Mouse (Mus musculus) heart, embryonic 12.5 days (tissue): Measurements from ENCODE around the gene Fnbp1. TPM values are rescaled to one million over a fixed set of nuclear protein-coding genes. Genes with fewer than 3 reads are reported as not detected.

Experiments
- ATAC-seq: fragments of 200-750 bp; cut with Nextera tagmentation; 2 replicates; pipeline ENCODE4 v1.8.0; 2017; ENCODE audit warnings: moderate TSS enrichment, moderate library complexity; ENCODE audit not compliant: insufficient number of reproducible peaks, low FRiP score
- H3K27ac ChIP-seq: fragments of 300-500 bp; sonication (generic); 2 replicates; pipeline ENCODE4 v1.5.1; 2016; ENCODE audit warnings: mild to moderate bottlenecking, moderate library complexity; ENCODE audit not compliant: poor library complexity, severe bottlenecking
- H3K27me3 ChIP-seq: fragments of 300-500 bp; sonication (generic); replicated peaks from 2 replicates; pipeline ENCODE4 v1.6.1; 2016; ENCODE audit warnings: mild to moderate bottlenecking, moderate library complexity
- H3K36me3 ChIP-seq: fragments of 300-500 bp; sonication (generic); 2 replicates; pipeline ENCODE4 v1.6.1; 2016; ENCODE audit warnings: mild to moderate bottlenecking, moderate library complexity
- H3K4me1 ChIP-seq: fragments of 300-500 bp; sonication (generic); replicated peaks from 2 replicates; pipeline ENCODE4 v1.6.1; 2016; ENCODE audit warnings: mild to moderate bottlenecking
- H3K4me2 ChIP-seq: fragments of 300-500 bp; sonication (generic); 2 replicates; pipeline ENCODE4 v1.6.1; 2016; ENCODE audit warnings: mild to moderate bottlenecking, moderate library complexity
- H3K4me3 ChIP-seq: fragments of 300-500 bp; sonication (generic); 2 replicates; pipeline ENCODE4 v1.5.1; 2016; ENCODE audit warnings: mild to moderate bottlenecking
- H3K9ac ChIP-seq: fragments of 300-500 bp; sonication (generic); 2 replicates; pipeline ENCODE4 v1.6.1; 2016; ENCODE audit warnings: mild to moderate bottlenecking, moderate library complexity
- H3K9me3 ChIP-seq: fragments of 300-500 bp; sonication (generic); replicated peaks from 2 replicates; pipeline ENCODE4 v1.6.1; 2016; ENCODE audit warnings: mild to moderate bottlenecking, moderate library complexity
- WGBS: fragments of 180-500 bp; shearing (Covaris S2); methylation state at CpG from one replicate; pipeline ENCODE4 v1.1.7; 2016; 5-methylcytosine and 5-hydroxymethylcytosine counted together
- polyA plus RNA-seq: library from polyadenylated mRNA; unstranded; fragments of >200 nt; fragmentation: Nextera tagmentation; extraction: Ambion mirVana; gene quantifications from 2 replicates; pipeline ENCODE4 v1.2.1, GENCODE M21; 2016

Gene Fnbp1
- polyA plus RNA-seq, 1 experiment from 2014 or later = 21.4 TPM

DNA sequence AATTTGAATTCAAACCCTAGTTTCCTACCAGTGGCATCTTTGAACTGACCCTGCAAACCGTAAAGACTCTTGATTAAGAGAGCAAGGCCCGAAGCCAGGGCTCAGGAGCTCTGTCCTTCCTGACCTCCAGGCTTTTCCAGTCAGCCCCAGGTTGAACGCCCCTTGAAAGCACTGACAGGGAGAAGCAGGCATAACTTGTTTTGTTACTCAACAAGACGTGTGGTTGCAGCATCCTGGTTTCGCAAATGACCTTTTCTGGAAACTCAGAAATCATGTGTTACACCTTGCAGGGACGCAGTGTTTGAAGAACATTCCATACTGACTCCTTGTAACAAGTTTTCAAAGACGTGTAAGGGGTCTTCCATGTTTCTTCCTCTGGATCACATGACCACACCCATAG lies 5.2 kb upstream of the Fnbp1 start:
- WGBS = 81% methylated on average over 7 of the region's 7 CpGs
- no peak overlapping the region for H3K4me3 ChIP-seq
- H3K4me2 ChIP-seq = no peak overlapping the region
- H3K9ac ChIP-seq = no peak overlapping the region
- no peak for ATAC-seq
- peaks cover 45% of the 10 kb centered on the region for H3K36me3 ChIP-seq
- H3K27ac ChIP-seq = no peak overlapping the region
- H3K27me3 ChIP-seq = no peaks in the 10 kb centered on the region
- no peaks in the 10 kb centered on the region for H3K9me3 ChIP-seq
- H3K4me1 ChIP-seq = peaks cover 26% of the 10 kb centered on the region

DNA sequence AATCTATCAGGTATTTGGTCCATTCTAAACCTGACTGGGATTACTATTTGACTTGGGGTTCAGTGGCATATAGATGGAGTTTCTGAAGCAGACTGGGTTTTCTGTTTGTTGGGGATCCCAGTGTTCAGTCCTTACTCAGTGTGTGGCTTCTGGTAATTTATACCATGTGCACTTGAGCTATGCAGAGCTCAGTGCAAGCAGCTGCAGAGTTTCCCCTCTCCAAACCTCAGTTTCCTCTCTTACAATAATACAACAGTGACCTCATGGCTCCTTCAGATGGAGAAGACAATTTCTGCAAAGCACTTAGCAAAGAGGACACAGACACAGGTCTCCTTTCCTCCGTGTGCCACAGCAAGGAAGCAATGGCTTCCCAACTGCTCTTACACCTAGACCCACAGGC lies 3.1 kb upstream of the Fnbp1 start:
- Histone ChIP-seq H3K9ac (no peak overlapping the region), H3K27ac (no peak overlapping the region), H3K4me1 (peaks cover 38% of the 10 kb centered on the region), H3K36me3 (peaks cover 35% of the 10 kb centered on the region), H3K4me3 (no peak overlapping the region), H3K27me3 (no peaks in the 10 kb centered on the region), H3K4me2 (no peak overlapping the region), H3K9me3 (no peaks in the 10 kb centered on the region)
- ATAC-seq = no peak
- 55% methylated on average over 1 of the region's 1 CpGs for WGBS

DNA sequence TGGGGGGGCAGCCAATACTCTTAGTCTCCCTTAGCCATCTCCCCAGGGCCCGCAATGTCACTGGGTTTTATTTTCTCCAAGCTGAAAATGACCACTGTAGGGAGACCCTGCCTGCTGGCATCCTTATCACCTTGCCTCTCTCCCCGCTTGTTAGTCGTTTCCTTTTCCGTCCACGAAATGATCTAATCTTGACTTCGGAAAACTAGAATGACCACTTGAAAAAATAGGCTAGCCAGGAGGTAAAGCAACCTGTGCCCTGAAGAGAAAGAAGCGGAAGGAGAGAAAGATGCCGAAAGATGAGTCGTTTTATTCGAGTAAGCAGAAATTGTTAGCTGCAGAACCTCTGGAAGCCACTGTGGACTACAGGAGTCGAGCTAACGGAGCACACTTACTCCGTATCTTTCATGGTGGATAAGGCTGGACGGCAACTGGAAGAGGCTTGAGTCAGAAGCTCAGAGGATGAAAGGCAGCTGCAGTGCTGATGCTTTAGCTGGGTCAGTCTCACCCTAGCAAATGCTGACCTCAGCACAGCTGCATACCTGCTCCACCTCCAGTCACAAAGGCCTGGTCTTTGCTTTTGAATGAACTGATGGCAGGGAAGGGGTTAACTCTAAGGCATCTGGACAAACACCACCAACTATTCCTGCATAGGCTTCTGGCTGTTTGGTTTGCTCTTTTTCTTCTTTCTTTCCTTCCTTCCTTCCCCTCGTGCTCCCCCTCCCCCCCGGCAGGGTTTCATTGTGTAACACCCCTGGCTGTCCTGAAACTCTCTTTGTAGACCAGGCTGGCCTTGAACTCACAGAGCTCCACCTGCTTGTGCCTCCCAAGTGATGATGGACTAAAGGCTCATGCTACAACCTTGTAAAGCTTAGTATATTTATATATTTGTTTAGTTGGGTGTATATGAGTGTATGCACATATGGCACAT lies 2.2 kb upstream of the Fnbp1 start:
- H3K9ac ChIP-seq = peak overlapping the region; percentile 5; the same call in 1 of the 2 replicates
- H3K4me1 ChIP-seq = peaks cover 39% of the 10 kb centered on the region
- no peak for ATAC-seq
- peak overlapping the region; percentile 84 for H3K27ac ChIP-seq
- no peaks in the 10 kb centered on the region for H3K27me3 ChIP-seq
- WGBS = 26% methylated on average over 16 of the region's 16 CpGs
- peak overlapping the region; percentile 10 for H3K4me3 ChIP-seq
- H3K36me3 ChIP-seq = peaks cover 26% of the 10 kb centered on the region
- H3K4me2 ChIP-seq = peak overlapping the region; percentile 48
- H3K9me3 ChIP-seq = no peaks in the 10 kb centered on the region

DNA sequence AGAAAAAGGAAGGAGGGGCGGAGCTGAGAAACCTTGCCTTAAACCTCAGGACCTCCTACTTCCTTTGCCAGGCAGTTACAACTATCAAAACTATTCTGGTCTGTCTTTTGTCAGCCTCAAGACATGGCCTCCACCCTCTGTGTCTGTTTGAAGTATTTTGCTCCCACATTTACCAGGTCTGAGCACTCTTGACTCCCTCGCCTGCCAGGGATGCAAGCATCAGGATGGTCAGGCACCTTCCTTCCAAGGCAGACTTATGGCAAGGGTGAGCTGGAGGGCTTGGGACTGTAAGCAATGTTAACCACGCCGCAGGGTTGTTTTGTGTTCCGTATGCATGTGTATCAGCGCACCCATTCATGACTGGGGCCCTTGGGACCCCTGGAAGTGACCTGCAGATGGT lies 1.5 kb upstream of the Fnbp1 start:
- peaks cover 25% of the 10 kb centered on the region for H3K36me3 ChIP-seq

DNA sequence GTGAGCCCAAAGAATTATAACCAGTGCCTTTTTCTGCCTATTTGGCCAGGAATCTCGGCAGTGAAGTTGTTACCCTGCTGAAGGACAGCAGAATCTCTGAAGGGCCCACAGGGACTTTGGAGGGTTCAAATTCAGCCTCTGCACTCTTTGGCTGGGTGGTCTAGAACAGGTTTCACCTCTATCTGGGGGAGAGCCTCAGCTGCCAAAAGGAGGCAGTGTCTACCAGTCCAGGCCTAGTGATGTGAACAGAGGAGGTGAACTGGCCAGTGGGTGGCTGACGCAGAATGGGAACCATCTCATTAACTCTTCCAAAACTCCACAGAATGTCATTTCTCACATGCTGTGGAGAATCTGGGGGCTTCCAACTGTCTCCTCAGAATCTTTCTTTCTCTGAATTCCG lies 697 bp upstream of the Fnbp1 start:
- Histone ChIP-seq H3K4me3 (peak overlapping the region; percentile 83), H3K27ac (peak overlapping the region; percentile 82; the same call in 1 of the 2 replicates), H3K36me3 (peaks cover 18% of the 10 kb centered on the region), H3K4me1 (peaks cover 45% of the 10 kb centered on the region), H3K27me3 (no peaks in the 10 kb centered on the region), H3K9ac (peak overlapping the region; percentile 94; the same call in 1 of the 2 replicates), H3K4me2 (peak overlapping the region; percentile 94), H3K9me3 (no peaks in the 10 kb centered on the region)
- no peak for ATAC-seq
- 28% methylated on average over 3 of the region's 3 CpGs for WGBS

More for the DNA sequence above, 1.5 kb upstream of the Fnbp1 start:
- Histone ChIP-seq H3K27me3 (no peaks in the 10 kb centered on the region), H3K9me3 (no peaks in the 10 kb centered on the region), H3K27ac (peak overlapping the region; percentile 84), H3K4me1 (peaks cover 42% of the 10 kb centered on the region), H3K4me3 (peak overlapping the region; percentile 10), H3K4me2 (peak overlapping the region; percentile 48), H3K9ac (peak overlapping the region; percentile 5; the same call in 1 of the 2 replicates)
- ATAC-seq = 0 out of 2 replicates have a peak, but pooled peaks have one; percentile 20
- 61% methylated on average over 6 of the region's 6 CpGs for WGBS

DNA sequence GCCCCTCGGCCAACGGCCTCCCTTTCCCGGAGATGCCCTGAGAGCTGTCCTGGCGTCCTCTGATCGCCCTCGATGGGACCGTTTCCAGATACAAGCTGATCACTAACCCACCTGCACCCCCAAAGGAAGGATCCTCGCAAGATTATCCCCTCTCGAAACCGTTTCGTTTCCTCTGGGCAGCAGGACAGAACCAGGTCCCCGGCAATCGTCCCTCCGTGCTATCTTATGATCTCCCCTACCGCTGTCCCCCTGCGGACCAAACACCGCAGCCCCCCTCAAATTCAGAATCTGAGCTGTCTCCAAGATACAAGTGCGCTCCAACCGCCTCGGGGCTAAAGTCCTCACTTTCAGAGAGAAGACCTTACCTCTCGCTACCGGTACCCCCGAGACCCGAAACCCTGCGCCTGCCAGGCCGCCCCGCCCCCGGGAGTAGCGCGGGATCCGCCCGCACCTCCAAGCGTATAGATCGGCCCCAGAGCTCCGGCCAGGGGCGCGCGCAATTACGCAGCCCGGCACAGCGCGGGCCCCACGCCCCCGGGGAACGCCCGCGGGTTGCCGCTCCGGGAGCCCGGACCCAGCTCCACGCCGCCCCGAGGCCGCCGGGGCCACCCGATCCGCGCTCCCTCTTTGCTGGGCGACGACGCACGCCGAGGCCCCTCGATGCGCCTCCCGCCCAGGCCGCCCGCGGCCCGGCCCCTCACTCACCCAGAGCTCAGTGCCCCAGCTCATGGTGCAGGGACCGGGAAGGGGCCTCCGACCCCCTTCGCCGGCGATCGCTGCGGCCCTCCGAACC lies 538 bp downstream of the Fnbp1 start:
- H3K4me1 ChIP-seq = peaks cover 56% of the 10 kb centered on the region
- H3K36me3 ChIP-seq = peaks cover 7% of the 10 kb centered on the region
- WGBS = under 1% methylated on average over 73 of the region's 78 CpGs
- no peaks in the 10 kb centered on the region for H3K9me3 ChIP-seq
- H3K9ac ChIP-seq = peak overlapping the region; percentile 94
- H3K4me3 ChIP-seq = peak overlapping the region; percentile 83
- no peaks in the 10 kb centered on the region for H3K27me3 ChIP-seq
- ATAC-seq = peak; percentile 54
- peak overlapping the region; percentile 82 for H3K27ac ChIP-seq
- H3K4me2 ChIP-seq = peak overlapping the region; percentile 94

DNA sequence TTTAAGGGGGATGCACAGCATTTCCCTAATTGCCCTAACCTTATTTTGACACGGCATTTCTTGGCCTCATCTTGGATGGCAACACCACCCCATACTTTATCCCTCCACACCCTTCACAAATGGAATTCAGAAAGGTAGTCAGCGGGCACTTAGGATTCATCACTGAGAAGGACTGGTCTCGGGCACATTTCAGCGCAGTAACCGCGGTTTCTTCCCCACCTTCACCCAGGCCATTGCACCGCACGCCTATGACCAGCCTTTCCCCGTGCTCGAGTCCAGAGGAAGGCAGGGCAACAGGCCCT lies 1.1 kb downstream of the Fnbp1 start:
- Histone ChIP-seq H3K27ac (no peak overlapping the region), H3K4me3 (peak overlapping the region; percentile 83), H3K4me2 (peak overlapping the region; percentile 94), H3K27me3 (no peaks in the 10 kb centered on the region), H3K9me3 (no peaks in the 10 kb centered on the region), H3K4me1 (peaks cover 62% of the 10 kb centered on the region), H3K36me3 (peaks cover 3% of the 10 kb centered on the region; the same call in 1 of the 2 replicates), H3K9ac (peak overlapping the region; percentile 94)
- WGBS = 11% methylated on average over 10 of the region's 10 CpGs
- no peak for ATAC-seq

DNA sequence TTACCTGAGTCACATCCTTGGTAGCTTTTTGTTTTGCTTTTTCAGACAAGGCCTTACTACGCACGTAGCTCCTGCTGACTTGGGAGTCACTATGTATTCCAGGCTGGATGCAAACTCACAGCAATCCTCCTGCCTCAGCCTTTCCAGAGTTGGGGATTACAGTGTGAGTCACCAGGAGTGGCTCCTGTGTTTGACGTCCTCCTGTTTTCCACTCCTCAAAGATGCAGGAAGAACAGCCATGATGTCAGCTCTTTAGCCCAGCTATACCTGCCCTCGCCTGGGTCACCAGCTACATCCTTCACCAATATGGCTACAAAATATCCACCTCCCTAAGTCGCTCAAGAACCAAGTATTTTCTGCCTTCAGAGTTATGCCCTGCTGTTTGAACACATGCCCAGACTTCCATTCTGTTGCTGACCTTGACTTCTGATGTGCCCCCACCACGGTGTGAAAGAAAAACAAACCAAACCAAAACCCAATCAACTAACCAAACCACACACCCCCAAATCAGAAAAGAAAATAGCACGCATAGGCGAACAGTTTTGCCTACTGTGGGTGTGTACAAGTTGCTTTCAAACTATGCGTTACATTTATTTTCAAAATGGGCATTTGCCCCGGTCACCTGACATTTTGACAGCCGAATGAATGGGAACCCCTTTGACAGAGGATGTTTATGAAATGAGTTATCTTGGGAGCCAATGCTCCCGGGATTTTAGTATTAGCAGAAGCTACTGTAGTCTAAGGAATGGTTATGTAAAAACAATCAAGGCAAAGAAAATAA lies 1.6 kb downstream of the Fnbp1 start:
- H3K9me3 ChIP-seq = no peaks in the 10 kb centered on the region
- H3K4me3 ChIP-seq = peak overlapping the region; percentile 83
- WGBS = 72% methylated on average over 12 of the region's 12 CpGs
- H3K9ac ChIP-seq = no peak overlapping the region
- peak overlapping the region; percentile 94 for H3K4me2 ChIP-seq
- H3K27me3 ChIP-seq = no peaks in the 10 kb centered on the region
- H3K27ac ChIP-seq = no peak overlapping the region
- peaks cover 67% of the 10 kb centered on the region for H3K4me1 ChIP-seq
- H3K36me3 ChIP-seq = no peaks in the 10 kb centered on the region
- no peak for ATAC-seq

DNA sequence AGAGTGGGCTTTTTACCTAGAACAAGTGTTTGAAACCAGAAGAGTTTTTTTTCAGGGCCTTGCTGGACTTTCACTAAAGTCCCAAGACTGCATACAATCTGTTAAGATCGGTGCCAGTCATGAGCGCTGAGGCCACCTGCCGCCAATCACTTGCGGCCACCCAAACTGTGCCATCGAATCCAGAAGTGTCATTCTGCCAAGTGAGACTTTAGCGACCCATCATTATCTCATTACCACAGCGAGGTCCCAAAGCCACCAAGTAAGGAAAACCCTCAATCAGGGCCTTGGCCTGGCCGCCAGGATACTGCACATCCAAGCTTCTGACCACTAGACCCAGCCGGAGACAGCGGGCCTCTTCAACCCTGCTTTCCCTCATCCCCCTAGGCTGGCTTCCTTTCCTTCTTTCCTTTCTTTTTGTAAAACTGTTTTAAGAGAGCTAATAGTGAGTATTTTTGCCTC lies 2.6 kb downstream of the Fnbp1 start:
- H3K36me3 ChIP-seq = no peaks in the 10 kb centered on the region
- ATAC-seq = no peak

DNA sequence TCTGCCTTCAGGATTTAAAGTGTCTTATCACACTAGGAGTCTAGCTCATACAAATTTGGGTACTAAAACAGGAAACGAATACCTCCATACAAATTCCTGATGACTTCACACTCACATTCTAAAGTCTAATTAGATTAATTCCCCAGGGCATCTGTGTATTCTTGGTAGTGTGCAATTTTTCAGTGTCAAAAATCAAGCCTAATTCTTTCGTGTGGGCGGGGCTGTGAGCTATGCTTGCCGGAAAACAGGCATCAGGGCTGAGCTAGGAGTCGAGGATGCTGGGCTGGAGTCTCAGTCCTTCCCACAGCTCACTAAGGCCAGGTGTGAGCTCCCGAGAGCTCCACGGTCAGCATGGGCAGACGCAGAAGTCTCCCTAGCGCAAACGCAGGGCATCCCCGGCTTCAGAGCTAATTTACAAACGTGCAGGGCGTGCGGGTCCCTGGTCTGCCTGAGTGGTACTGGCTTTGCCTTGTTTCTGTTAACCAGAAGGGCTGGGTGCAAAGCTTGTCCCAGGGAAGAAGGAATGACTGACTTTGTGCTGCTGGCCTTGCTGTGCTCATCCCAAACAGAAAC lies 4.7 kb downstream of the Fnbp1 start:
- H3K27ac ChIP-seq = no peak overlapping the region; the same call in 1 of the 2 replicates
- H3K27me3 ChIP-seq = no peaks in the 10 kb centered on the region
- H3K4me2 ChIP-seq = no peak overlapping the region
- no peak overlapping the region for H3K9ac ChIP-seq
- no peak overlapping the region for H3K4me3 ChIP-seq
- no peaks in the 10 kb centered on the region for H3K9me3 ChIP-seq
- ATAC-seq = no peak
- 72% methylated on average over 14 of the region's 14 CpGs for WGBS
- H3K4me1 ChIP-seq = peaks cover 69% of the 10 kb centered on the region
- no peaks in the 10 kb centered on the region for H3K36me3 ChIP-seq

More for the DNA sequence above, 2.6 kb downstream of the Fnbp1 start:
- no peak overlapping the region for H3K9ac ChIP-seq
- H3K9me3 ChIP-seq = no peaks in the 10 kb centered on the region
- WGBS = 84% methylated on average over 10 of the region's 10 CpGs
- H3K4me2 ChIP-seq = no peak overlapping the region
- no peaks in the 10 kb centered on the region for H3K27me3 ChIP-seq
- no peak overlapping the region for H3K4me3 ChIP-seq
- H3K4me1 ChIP-seq = peaks cover 68% of the 10 kb centered on the region
- H3K27ac ChIP-seq = no peak overlapping the region
